Mouse (Mus musculus) embryo, embryonic 9.5 days (tissue): Measurements from ENCODE around the gene Btbd19.

Experiments used
- DNase-seq: peaks from one replicate; pipeline ENCODE4 v3.0.0-alpha.2; 2017; ENCODE audit errors: extremely low spot score

Gene Btbd19

GRCm38 (mm10) chr4:117125348-117125909, at the start of gene Btbd19:
Gene Btbd19, minus strand, starts transcription at chr4:117125725.
- DNase-seq, result peak; percentile 49

GRCm38 (mm10) chr4:117169936-117170335, 44.4 kb upstream of the Btbd19 start:
- no peak for DNase-seq

- DNase-seq, result no peak
Measured at GRCm38 (mm10) chr4:117161183-117161582, 35.7 kb upstream of the Btbd19 start.

- no peak for DNase-seq
Measured at GRCm38 (mm10) chr4:117159666-117160065, 34.1 kb upstream of the Btbd19 start.

GRCm38 (mm10) chr4:117156372-117156771, 30.8 kb upstream of the Btbd19 start:
- DNase-seq, result no peak

- peak; percentile 92 for DNase-seq
Measured at GRCm38 (mm10) chr4:117155792-117156355, 30.3 kb upstream of the Btbd19 start, which contains the start of gene Rps8. Gene Rps8, minus strand, starts transcription at chr4:117156243.

GRCm38 (mm10) chr4:117155020-117155791, 29.7 kb upstream of the Btbd19 start:
- DNase-seq, result no peak

GRCm38 (mm10) chr4:117152714-117153113, 27.2 kb upstream of the Btbd19 start:
- DNase-seq, result no peak

GRCm38 (mm10) chr4:117151416-117151815, 25.9 kb upstream of the Btbd19 start:
- no peak for DNase-seq

- DNase-seq, result no peak
Measured at GRCm38 (mm10) chr4:117150212-117150733, 24.7 kb upstream of the Btbd19 start.

- DNase-seq, result no peak
Measured at GRCm38 (mm10) chr4:117149291-117150211, 24.0 kb upstream of the Btbd19 start.

- no peak for DNase-seq
Measured at GRCm38 (mm10) chr4:117148815-117149214, 23.3 kb upstream of the Btbd19 start.

- no peak for DNase-seq
Measured at GRCm38 (mm10) chr4:117148047-117148713, 22.7 kb upstream of the Btbd19 start.

- peak; percentile 84 for DNase-seq
Measured at GRCm38 (mm10) chr4:117146176-117146575, 20.7 kb upstream of the Btbd19 start.

GRCm38 (mm10) chr4:117145248-117145647, 19.7 kb upstream of the Btbd19 start:
- no peak for DNase-seq

GRCm38 (mm10) chr4:117143023-117143422, 17.5 kb upstream of the Btbd19 start:
- no peak for DNase-seq

- no peak for DNase-seq
Measured at GRCm38 (mm10) chr4:117140613-117141012, 15.1 kb upstream of the Btbd19 start.

GRCm38 (mm10) chr4:117139217-117139612, 13.7 kb upstream of the Btbd19 start:
- DNase-seq, result no peak

- DNase-seq, result no peak
Measured at GRCm38 (mm10) chr4:117138295-117139216, 13.0 kb upstream of the Btbd19 start.

GRCm38 (mm10) chr4:117136034-117136433, 10.5 kb upstream of the Btbd19 start:
- no peak for DNase-seq
